Mouse (Mus musculus) midbrain, embryonic 13.5 days (tissue): ENCODE results near the gene Arntl. TPM values are rescaled to one million over a fixed set of nuclear protein-coding genes. Genes with fewer than 3 reads are reported as not detected.

Experiments used
- ATAC-seq: fragments of 200-750 bp; cut with Nextera tagmentation; 2 replicates; pipeline ENCODE4 v1.8.0; 2017; ENCODE audit warnings: mild to moderate bottlenecking, moderate TSS enrichment, moderate library complexity
- H3K27ac ChIP-seq: fragments of 300-500 bp; sonication (generic); 2 replicates; pipeline ENCODE4 v1.5.1; 2015; ENCODE audit warnings: inconsistent platforms, mild to moderate bottlenecking, moderate library complexity
- H3K27me3 ChIP-seq: fragments of 300-500 bp; sonication (generic); 2 replicates; pipeline ENCODE4 v1.6.1; 2015; ENCODE audit warnings: mild to moderate bottlenecking, inconsistent platforms
- H3K36me3 ChIP-seq: fragments of 300-500 bp; sonication (generic); 2 replicates; pipeline ENCODE4 v1.6.1; 2015; ENCODE audit warnings: mild to moderate bottlenecking, inconsistent platforms
- H3K4me1 ChIP-seq: fragments of 300-500 bp; sonication (generic); replicated peaks from 2 replicates; pipeline ENCODE4 v1.6.1; 2015; ENCODE audit warnings: inconsistent platforms
- H3K4me2 ChIP-seq: fragments of 300-500 bp; sonication (generic); replicated peaks from 2 replicates; pipeline ENCODE4 v1.6.1; 2015; ENCODE audit warnings: moderate library complexity, mild to moderate bottlenecking, inconsistent platforms
- H3K4me3 ChIP-seq: fragments of 300-500 bp; sonication (generic); replicated peaks from 2 replicates; pipeline ENCODE4 v1.5.1; 2015; ENCODE audit warnings: mild to moderate bottlenecking, inconsistent platforms
- H3K9ac ChIP-seq: fragments of 300-500 bp; sonication (generic); replicated peaks from 2 replicates; pipeline ENCODE4 v1.6.1; 2015; ENCODE audit warnings: mild to moderate bottlenecking, inconsistent platforms
- H3K9me3 ChIP-seq: fragments of 300-500 bp; sonication (generic); 2 replicates; pipeline ENCODE4 v1.6.1; 2016; ENCODE audit warnings: mild to moderate bottlenecking, inconsistent platforms
- WGBS: fragments of 180-500 bp; shearing (Covaris S2); methylation state at CpG from one replicate; pipeline ENCODE4 v1.1.7; 2015; 5-methylcytosine and 5-hydroxymethylcytosine counted together
- polyA plus RNA-seq: library from polyadenylated mRNA; unstranded; fragments of >200 nt; fragmentation: Nextera tagmentation; extraction: Ambion mirVana; gene quantifications from 2 replicates; pipeline ENCODE4 v1.2.1, GENCODE M21; 2015

Arntl gene
- polyA plus RNA-seq = 9.4 and 12.0 TPM in 2 replicates

- Histone ChIP-seq H3K4me1 (peaks cover 18% of the 10 kb centered on the region), H3K4me3 (peak within 1 kb of the TSS; percentile 78), H3K9ac (peak within 1 kb of the TSS; percentile 76), H3K27ac (peak within 1 kb of the TSS; percentile 85), H3K36me3 (no peaks in the 10 kb centered on the region), H3K4me2 (peak within 1 kb of the TSS; percentile 82), H3K27me3 (peaks cover 74% of the 10 kb centered on the region), H3K9me3 (no peaks in the 10 kb centered on the region)
- under 1% methylated on average over 52 of the region's 52 CpGs for WGBS
- peak; percentile 98 for ATAC-seq
Measured at GRCm38 (mm10) chr7:113206644-113207470, at the start of gene Arntl. Arntl (plus strand) TSS chr7:113207465.

- H3K9ac ChIP-seq = no peak overlapping the region
- no peak overlapping the region for H3K4me2 ChIP-seq
- peaks cover 8% of the 10 kb centered on the region; the same call in 1 of the 2 replicates for H3K4me1 ChIP-seq
- no peaks in the 10 kb centered on the region for H3K27me3 ChIP-seq
- WGBS = 90% methylated on average over 8 of the region's 8 CpGs
- H3K36me3 ChIP-seq = no peaks in the 10 kb centered on the region
- H3K9me3 ChIP-seq = no peaks in the 10 kb centered on the region
- H3K27ac ChIP-seq = no peak overlapping the region
- ATAC-seq = no peak
- H3K4me3 ChIP-seq = no peak overlapping the region
Measured at GRCm38 (mm10) chr7:113161077-113161698, 46.1 kb upstream of the Arntl start.

GRCm38 (mm10) chr7:113164719-113165118, 42.5 kb upstream of the Arntl start:
- Histone ChIP-seq H3K9ac (no peak overlapping the region), H3K4me1 (no peaks in the 10 kb centered on the region), H3K4me3 (no peak overlapping the region), H3K36me3 (no peaks in the 10 kb centered on the region), H3K9me3 (no peaks in the 10 kb centered on the region), H3K27me3 (no peaks in the 10 kb centered on the region), H3K4me2 (no peak overlapping the region), H3K27ac (no peak overlapping the region)
- no peak for ATAC-seq
- 81% methylated on average over 4 of the region's 4 CpGs for WGBS

- WGBS = 49% methylated on average over 8 of the region's 8 CpGs
- Histone ChIP-seq H3K4me1 (no peaks in the 10 kb centered on the region), H3K27ac (no peak overlapping the region), H3K9ac (no peak overlapping the region), H3K27me3 (no peaks in the 10 kb centered on the region), H3K36me3 (no peaks in the 10 kb centered on the region), H3K4me3 (no peak overlapping the region), H3K9me3 (no peaks in the 10 kb centered on the region), H3K4me2 (no peak overlapping the region)
- 0 out of 2 replicates have a peak, but pooled peaks have one; percentile 58 for ATAC-seq
Measured at GRCm38 (mm10) chr7:113167092-113167491, 40.2 kb upstream of the Arntl start.

GRCm38 (mm10) chr7:113168609-113169008, 38.7 kb upstream of the Arntl start:
- Histone ChIP-seq H3K4me3 (no peak overlapping the region), H3K27ac (no peak overlapping the region), H3K9me3 (no peaks in the 10 kb centered on the region), H3K9ac (no peak overlapping the region), H3K27me3 (no peaks in the 10 kb centered on the region), H3K4me2 (no peak overlapping the region), H3K36me3 (no peaks in the 10 kb centered on the region), H3K4me1 (no peaks in the 10 kb centered on the region)
- 87% methylated on average over 8 of the region's 8 CpGs for WGBS
- ATAC-seq = no peak

- no peak overlapping the region for H3K27ac ChIP-seq
- H3K27me3 ChIP-seq = no peaks in the 10 kb centered on the region
- H3K9ac ChIP-seq = no peak overlapping the region
- H3K36me3 ChIP-seq = no peaks in the 10 kb centered on the region
- 81% methylated on average over 2 of the region's 2 CpGs for WGBS
- ATAC-seq = no peak
- no peaks in the 10 kb centered on the region for H3K9me3 ChIP-seq
- H3K4me1 ChIP-seq = no peaks in the 10 kb centered on the region
- no peak overlapping the region for H3K4me3 ChIP-seq
- H3K4me2 ChIP-seq = no peak overlapping the region
Measured at GRCm38 (mm10) chr7:113172425-113172824, 34.8 kb upstream of the Arntl start.

- Histone ChIP-seq H3K9me3 (no peaks in the 10 kb centered on the region), H3K9ac (no peak overlapping the region), H3K27ac (no peak overlapping the region), H3K4me3 (no peak overlapping the region), H3K27me3 (no peaks in the 10 kb centered on the region), H3K36me3 (no peaks in the 10 kb centered on the region), H3K4me1 (no peaks in the 10 kb centered on the region), H3K4me2 (no peak overlapping the region)
- no peak for ATAC-seq
- 94% methylated on average over 4 of the region's 4 CpGs for WGBS
Measured at GRCm38 (mm10) chr7:113175481-113175880, 31.8 kb upstream of the Arntl start.

GRCm38 (mm10) chr7:113178073-113178472, 29.2 kb upstream of the Arntl start:
- H3K4me3 ChIP-seq = no peak overlapping the region
- no peaks in the 10 kb centered on the region for H3K36me3 ChIP-seq
- H3K4me1 ChIP-seq = no peaks in the 10 kb centered on the region
- H3K27ac ChIP-seq = no peak overlapping the region
- H3K9me3 ChIP-seq = no peaks in the 10 kb centered on the region
- 92% methylated on average over 6 of the region's 6 CpGs for WGBS
- no peak overlapping the region for H3K4me2 ChIP-seq
- no peaks in the 10 kb centered on the region; the same call in 1 of the 2 replicates for H3K27me3 ChIP-seq
- no peak for ATAC-seq
- H3K9ac ChIP-seq = no peak overlapping the region

- H3K4me3 ChIP-seq = no peak overlapping the region
- no peaks in the 10 kb centered on the region for H3K4me1 ChIP-seq
- no peak overlapping the region for H3K27ac ChIP-seq
- no peak overlapping the region for H3K9ac ChIP-seq
- no peaks in the 10 kb centered on the region for H3K36me3 ChIP-seq
- H3K4me2 ChIP-seq = no peak overlapping the region
- ATAC-seq = no peak
- 95% methylated on average over 8 of the region's 8 CpGs for WGBS
- no peaks in the 10 kb centered on the region for H3K9me3 ChIP-seq
- H3K27me3 ChIP-seq = no peaks in the 10 kb centered on the region; the same call in 1 of the 2 replicates
Measured at GRCm38 (mm10) chr7:113183787-113184186, 23.5 kb upstream of the Arntl start.

- H3K4me2 ChIP-seq = no peak overlapping the region
- H3K36me3 ChIP-seq = no peaks in the 10 kb centered on the region
- no peak overlapping the region for H3K27ac ChIP-seq
- H3K27me3 ChIP-seq = no peaks in the 10 kb centered on the region; the same call in 1 of the 2 replicates
- H3K4me3 ChIP-seq = no peak overlapping the region
- no peak for ATAC-seq
- no peaks in the 10 kb centered on the region for H3K4me1 ChIP-seq
- H3K9ac ChIP-seq = no peak overlapping the region
- H3K9me3 ChIP-seq = no peaks in the 10 kb centered on the region
Measured at GRCm38 (mm10) chr7:113185056-113185455, 22.2 kb upstream of the Arntl start.

- no peaks in the 10 kb centered on the region for H3K4me1 ChIP-seq
- no peak overlapping the region for H3K27ac ChIP-seq
- H3K4me3 ChIP-seq = no peak overlapping the region
- no peak overlapping the region for H3K9ac ChIP-seq
- WGBS = 73% methylated on average over 10 of the region's 10 CpGs
- no peak overlapping the region for H3K4me2 ChIP-seq
- no peaks in the 10 kb centered on the region for H3K36me3 ChIP-seq
- ATAC-seq = no peak
- H3K9me3 ChIP-seq = no peaks in the 10 kb centered on the region
- H3K27me3 ChIP-seq = no peaks in the 10 kb centered on the region; the same call in 1 of the 2 replicates
Measured at GRCm38 (mm10) chr7:113186041-113186800, 21.0 kb upstream of the Arntl start.

GRCm38 (mm10) chr7:113188091-113188490, 19.2 kb upstream of the Arntl start:
- no peak overlapping the region for H3K9ac ChIP-seq
- H3K27me3 ChIP-seq = no peaks in the 10 kb centered on the region
- no peak for ATAC-seq
- no peak overlapping the region for H3K27ac ChIP-seq
- WGBS = 62% methylated on average over 2 of the region's 2 CpGs
- no peak overlapping the region for H3K4me3 ChIP-seq
- no peak overlapping the region for H3K4me2 ChIP-seq
- H3K4me1 ChIP-seq = no peaks in the 10 kb centered on the region
- no peaks in the 10 kb centered on the region for H3K9me3 ChIP-seq
- no peaks in the 10 kb centered on the region for H3K36me3 ChIP-seq
